Mouse (Mus musculus) left cerebral cortex, adult 2 months (tissue): ENCODE data around the gene Gbp8. TPM values are rescaled to one million over a fixed set of nuclear protein-coding genes. Genes with fewer than 3 reads are reported as not detected.

ENCODE experiments used
- DNase-seq, 2 experiments: peaks; one replicate each; pipeline ENCODE4 v3.0.0; 2021 to 2022; ENCODE audit warnings: low spot score in 2 of 2, mixed read lengths in 1 of 2; ENCODE audit errors: extremely low spot score in 1 of 2
- H3K27ac ChIP-seq: fragments of 200-600 bp; 2 replicates; pipeline ENCODE4 v1.8.1; 2022
- H3K4me3 ChIP-seq: fragments of 200-600 bp; 2 replicates; pipeline ENCODE4 v1.8.1; 2022
- CTCF ChIP-seq: fragments of 200-600 bp; IDR thresholded peaks from 2 replicates; pipeline ENCODE4 v1.8.1; 2022; ENCODE audit warnings: antibody characterized with exemption, mild to moderate bottlenecking, moderate library complexity
- intact Hi-C: fragments of 180-260 bp; cut with DNase I; formaldehyde crosslinking; loops from one replicate; pipeline ENCODE4 v1.15.1; 2025
- total RNA-seq, 2 experiments: library from RNA; stranded (reverse); gene quantifications; 2 replicates each; pipeline ENCODE4 v1.2.3; 2021

The Gbp8 gene
- total RNA-seq, 2 experiments from 2014 or later = not detected

DNA sequence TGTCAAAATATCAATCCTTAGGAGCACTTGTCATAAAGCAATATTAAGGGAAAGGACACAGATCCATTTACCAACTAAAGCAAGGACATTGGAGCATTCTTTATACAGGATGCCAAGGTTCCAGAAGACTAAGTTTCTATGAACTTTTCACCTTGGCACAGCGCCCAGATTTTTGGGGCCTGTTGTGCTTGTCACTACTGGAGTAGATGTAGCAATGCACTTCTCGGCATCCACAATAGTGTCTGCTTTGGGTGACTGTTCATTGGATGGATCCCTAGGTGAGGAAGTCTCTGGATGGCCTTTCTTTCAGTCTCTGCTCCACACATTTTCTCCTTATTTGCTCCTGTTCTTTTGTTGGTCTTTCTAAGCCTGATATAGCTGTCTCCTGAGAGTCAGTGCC, 107.0 kb downstream of the Gbp8 start:
- Histone ChIP-seq H3K4me3 (no peak overlapping the region), H3K27ac (no peak overlapping the region)
- intact Hi-C loops = no loop called here
- no peak for TF ChIP-seq CTCF
- DNase-seq = no peak

DNA sequence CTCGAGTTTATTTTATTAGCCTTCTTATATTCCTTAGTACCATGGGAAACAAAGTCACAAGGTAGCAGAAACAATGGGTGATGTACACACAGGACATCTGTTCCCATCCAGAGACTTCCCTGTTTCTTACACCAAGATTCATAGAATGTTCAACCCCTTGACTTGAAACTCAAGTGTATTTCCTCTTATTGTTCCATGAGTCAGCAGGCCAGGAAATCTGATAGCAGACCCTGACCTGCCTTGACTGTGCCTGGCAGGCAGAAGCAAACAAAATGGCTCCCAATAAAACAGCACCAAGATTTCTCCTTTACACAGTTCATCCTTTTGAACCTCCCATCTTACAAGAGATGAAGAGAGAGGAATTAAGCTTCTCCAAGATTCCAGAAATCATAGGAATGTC, 126.8 kb downstream of the Gbp8 start:
- H3K27ac ChIP-seq = no peak overlapping the region
- no peak for TF ChIP-seq CTCF
- H3K4me3 ChIP-seq = no peak overlapping the region
- no peak for DNase-seq
- intact Hi-C loops = no loop called here

DNA sequence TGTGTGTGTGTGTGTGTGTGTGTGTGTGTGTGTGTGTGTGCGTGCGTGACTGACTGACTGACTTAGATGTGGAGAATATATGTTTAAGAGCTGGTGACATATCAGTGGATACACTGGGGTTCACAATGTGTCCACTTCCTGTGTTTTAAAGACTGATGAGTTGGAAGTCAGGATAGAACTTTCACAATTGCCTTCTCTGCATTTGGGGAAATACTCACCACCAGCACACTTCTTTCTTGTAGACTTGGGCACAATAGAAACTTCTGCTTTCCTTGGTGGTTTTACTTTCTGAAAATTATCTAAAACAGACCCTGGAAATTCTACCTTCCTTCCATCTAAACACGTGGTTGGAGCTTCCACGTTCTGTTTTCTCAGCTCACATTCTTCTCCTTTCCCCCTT, 127.8 kb downstream of the Gbp8 start:
- intact Hi-C loops = no loop called here
- no peak overlapping the region for H3K27ac ChIP-seq
- DNase-seq = no peak
- TF ChIP-seq CTCF = no peak
- H3K4me3 ChIP-seq = no peak overlapping the region

DNA sequence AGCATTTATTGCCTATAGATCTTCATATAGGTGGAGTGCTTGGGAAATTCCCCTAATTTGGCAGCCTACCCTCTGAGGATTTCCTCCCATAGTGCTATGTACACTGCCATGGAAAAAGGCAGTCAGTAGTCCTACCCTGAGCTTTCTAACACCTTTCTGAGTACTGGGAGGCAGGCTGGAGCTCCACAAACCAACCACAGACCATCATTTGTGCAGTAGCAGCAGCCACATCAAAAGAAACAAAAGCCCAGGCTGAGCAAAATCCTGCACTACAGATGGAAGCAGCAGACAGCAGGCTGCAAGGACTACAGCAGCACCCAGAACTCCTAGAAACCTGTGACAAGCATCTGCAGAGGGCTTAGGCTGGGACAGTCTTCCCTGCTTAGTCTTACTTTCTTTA, 129.0 kb downstream of the Gbp8 start:
- no peak overlapping the region for H3K4me3 ChIP-seq
- intact Hi-C loops = no loop called here
- no peak for TF ChIP-seq CTCF
- H3K27ac ChIP-seq = no peak overlapping the region
- DNase-seq = no peak

DNA sequence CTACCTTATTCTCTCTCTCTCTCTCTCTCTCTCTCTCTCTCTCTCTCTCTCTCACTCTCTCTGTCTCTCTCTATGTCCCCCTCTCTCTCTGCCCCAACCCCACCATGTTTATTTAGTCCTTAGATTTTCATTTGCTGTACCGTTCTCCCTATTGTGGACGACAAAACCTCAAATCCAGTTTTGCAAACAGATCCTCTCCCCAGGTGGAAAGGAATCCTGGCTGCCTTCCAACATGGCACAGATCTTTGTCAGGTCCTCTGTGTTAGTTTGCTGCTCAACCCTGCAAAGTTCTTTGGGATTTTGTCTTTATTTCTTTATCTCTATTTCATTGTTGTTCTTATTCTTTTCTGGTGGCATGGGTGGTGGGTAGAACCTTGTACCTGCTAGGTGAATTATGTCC, 149.9 kb downstream of the Gbp8 start:
- TF ChIP-seq CTCF = no peak
- Histone ChIP-seq H3K27ac (no peak overlapping the region), H3K4me3 (no peak overlapping the region)
- no peak for DNase-seq
- intact Hi-C loops = no loop called here

DNA sequence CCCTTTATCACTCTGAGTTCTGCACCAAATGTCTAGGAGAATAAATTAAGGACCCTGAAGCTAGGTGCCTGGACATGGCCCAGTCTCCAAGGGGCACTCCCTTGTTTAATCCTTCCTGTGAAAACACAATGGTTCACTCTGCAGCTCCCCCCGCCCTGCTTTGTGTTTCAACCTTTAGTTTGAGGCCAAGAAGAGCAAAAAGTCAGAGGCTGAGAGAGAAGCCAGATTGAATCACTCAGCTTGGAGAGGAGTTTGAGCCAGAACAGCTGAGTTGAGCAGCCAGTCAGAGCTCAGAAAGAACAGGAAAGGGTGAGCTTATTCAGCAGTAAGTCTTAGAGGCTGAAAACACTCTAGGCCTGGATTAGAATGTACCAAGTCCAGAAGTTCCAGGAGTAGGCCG, 151.3 kb downstream of the Gbp8 start:
- no peak for TF ChIP-seq CTCF
- DNase-seq = no peak
- intact Hi-C loops = no loop called here
- no peak overlapping the region for H3K27ac ChIP-seq
- no peak overlapping the region for H3K4me3 ChIP-seq

DNA sequence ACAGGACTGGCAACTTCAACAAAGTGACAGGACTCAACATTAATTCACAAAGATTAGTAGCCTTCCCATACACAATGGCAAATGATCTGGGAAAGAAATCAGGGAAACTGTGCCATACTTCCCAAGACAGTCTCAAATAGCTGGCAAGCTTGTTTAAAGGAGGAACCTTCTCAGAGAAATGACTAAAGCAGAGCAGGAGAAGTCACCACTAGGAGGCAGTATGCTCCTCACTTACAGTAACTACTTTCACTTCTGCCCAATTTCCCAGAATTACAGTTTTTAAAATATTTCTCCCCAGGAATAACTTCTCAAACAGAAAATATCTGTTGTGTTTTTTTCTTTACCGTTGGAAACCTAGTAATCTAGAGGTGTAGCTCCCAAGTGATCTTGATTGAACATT, 152.6 kb downstream of the Gbp8 start:
- intact Hi-C loops = loop anchor here (1.0 kb wide), 1 partner anchor 336 kb away; no protein-coding TSS in a partner anchor
- DNase-seq = no peak
- TF ChIP-seq CTCF = peak; percentile 71
- H3K4me3 ChIP-seq = no peak overlapping the region
- H3K27ac ChIP-seq = no peak overlapping the region

DNA sequence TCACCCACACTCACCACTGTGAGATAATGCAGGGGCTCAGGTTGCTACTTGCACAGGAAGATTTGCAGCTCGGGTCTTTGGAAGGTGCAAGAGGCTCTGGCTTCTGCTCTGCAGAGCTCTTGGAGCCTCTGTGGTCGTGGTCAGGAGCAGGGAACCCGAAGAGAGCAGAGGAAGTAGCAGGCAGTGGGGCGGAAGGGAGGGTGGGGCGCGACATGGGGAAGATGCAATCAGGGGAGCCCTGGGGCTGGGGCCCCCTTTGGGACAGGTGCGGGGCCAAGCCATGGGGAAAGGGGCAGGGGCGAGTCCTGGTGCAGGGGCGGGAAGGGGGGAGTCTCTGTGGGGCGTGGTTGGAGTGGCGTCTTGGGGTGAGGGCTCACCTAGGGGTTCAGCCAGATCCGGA, 156.8 kb downstream of the Gbp8 start, which contains the start of gene Abcg3:
TSS of gene Abcg3 (minus strand) at position 184 of the 400 bp plus-strand sequence.
- Histone ChIP-seq H3K27ac (no peak within 1 kb of the TSS), H3K4me3 (no peak within 1 kb of the TSS)
- intact Hi-C loops = no loop called here
- TF ChIP-seq CTCF = no peak
- no peak for DNase-seq

DNA sequence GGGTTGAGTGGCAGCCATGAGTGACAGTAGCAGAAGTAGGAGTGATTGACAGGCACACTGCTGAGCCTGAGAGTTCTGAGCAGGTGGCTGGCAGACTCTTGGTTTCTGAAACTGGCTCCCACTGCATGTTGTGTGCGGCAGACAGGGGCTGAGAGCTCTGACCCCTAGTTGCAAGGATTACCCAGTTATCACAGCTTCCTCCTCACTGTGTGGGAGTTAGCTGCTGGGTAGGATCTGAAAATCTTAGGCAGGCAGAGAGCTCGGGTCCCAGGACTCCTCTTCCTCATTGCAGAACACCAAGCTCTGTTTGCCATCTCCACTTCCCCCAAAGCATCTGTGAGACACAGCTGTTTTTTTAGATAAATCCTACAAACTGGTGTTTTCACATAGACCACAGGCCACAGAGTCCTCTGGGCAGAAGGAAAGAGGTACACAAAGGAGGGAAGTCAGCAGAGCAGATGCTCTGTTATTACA, 160.3 kb downstream of the Gbp8 start:
- TF ChIP-seq CTCF = no peak
- DNase-seq = no peak
- intact Hi-C loops = no loop called here
- Histone ChIP-seq H3K27ac (no peak overlapping the region), H3K4me3 (no peak overlapping the region)

Other genes starting within 250 kb of the Gbp8 start
- gene Abcg3, start 156.8 kb downstream of the Gbp8 start, total RNA-seq = under 1 TPM in 1 of 2 experiments, not detected in 1; 0.21 TPM
- gene Gbp9, start within 50 bp of the Gbp8 start, total RNA-seq = 1 to 10 TPM; 3.0 to 3.4 TPM
- 1 to 10 TPM; 1.1 to 2.3 TPM for gene Gbp4, start within 50 bp of the Gbp8 start, total RNA-seq
- gene Gbp10, start 100.0 kb upstream of the Gbp8 start, total RNA-seq = not detected
- gene Gm43302, start 154.2 kb upstream of the Gbp8 start, total RNA-seq = not detected
- under 1 TPM; 0.84 to 0.95 TPM for gene Gbp6, start 154.2 kb upstream of the Gbp8 start, total RNA-seq